Mouse (Mus musculus) ES-E14 (cell line): ENCODE data around the gene Ap3d1.

Experiments used
- MAFK ChIP-seq: IDR thresholded peaks from 2 replicates; pipeline ENCODE4 v1.6.1; 2014; ENCODE audit warnings: mild to moderate bottlenecking, low read depth, low read length, inconsistent platforms; ENCODE audit not compliant: insufficient read depth
- ZC3H11A ChIP-seq: IDR thresholded peaks from 2 replicates; pipeline ENCODE4 v1.6.1; 2012; ENCODE audit warnings: low read depth, mild to moderate bottlenecking, inconsistent platforms, low read length, borderline replicate concordance

GRCm38 (mm10) chr10:80671251-80671650 lies 70.8 kb downstream of the Ap3d1 start:
- no peak for TF ChIP-seq MAFK
- no peak for TF ChIP-seq ZC3H11A
